Mouse (Mus musculus) ES-E14 (cell line): ENCODE results near the gene Sh2d4b. TPM values are rescaled to one million over a fixed set of nuclear protein-coding genes. Genes with fewer than 3 reads are reported as not detected.

Experiments used
- DNase-seq: peaks from one replicate; pipeline ENCODE4 v3.0.0-alpha.2; 2013; ENCODE audit warnings: low read depth, low spot score
- H3K27ac ChIP-seq: 2 replicates; pipeline ENCODE4 v1.5.1; 2012; ENCODE audit warnings: low read depth, mild to moderate bottlenecking, low read length, moderate library complexity, mixed read lengths; ENCODE audit not compliant: poor library complexity, insufficient read depth, severe bottlenecking
- H3K36me3 ChIP-seq: 2 replicates; pipeline ENCODE4 v1.6.1; 2012; ENCODE audit warnings: mild to moderate bottlenecking, low read length, moderate library complexity, mixed read lengths; ENCODE audit not compliant: control insufficient read depth, poor library complexity, insufficient read depth, severe bottlenecking
- H3K4me1 ChIP-seq, 2 experiments: fragments of 150-350 bp in 1 of 2; sonication (generic) in 1 of 2; 2 replicates each; pipeline ENCODE4 v1.6.1; 2012; ENCODE audit warnings: low read length in 2 of 2, mild to moderate bottlenecking in 1 of 2, mixed read lengths in 1 of 2; ENCODE audit not compliant: control insufficient read depth in 2 of 2, insufficient read depth in 2 of 2, poor library complexity in 1 of 2
- H3K4me3 ChIP-seq, 2 experiments: fragments of 150-350 bp in 1 of 2; sonication (generic) in 1 of 2; 2 replicates each; pipeline ENCODE4 v1.5.1; 2012; ENCODE audit warnings: low read length in 2 of 2, low read depth in 1 of 2, mild to moderate bottlenecking in 1 of 2, mixed read lengths in 1 of 2; ENCODE audit not compliant: insufficient read depth in 1 of 2, poor library complexity in 1 of 2, severe bottlenecking in 1 of 2
- H3K9ac ChIP-seq: 2 replicates; pipeline ENCODE4 v1.6.1; 2012; ENCODE audit warnings: low read depth, mild to moderate bottlenecking, low read length, mixed read lengths; ENCODE audit not compliant: poor library complexity, insufficient read depth, severe bottlenecking
- H3K9me3 ChIP-seq: fragments of 150-350 bp; sonication (generic); 2 replicates; pipeline ENCODE4 v1.6.1; 2012; ENCODE audit warnings: low read depth, mild to moderate bottlenecking, low read length; ENCODE audit not compliant: control insufficient read depth, insufficient read depth
- CHD2 ChIP-seq: IDR thresholded peaks from 2 replicates; pipeline ENCODE4 v1.6.1; 2014; ENCODE audit warnings: mild to moderate bottlenecking, low read depth, low read length, inconsistent platforms
- HCFC1 ChIP-seq: IDR thresholded peaks from 2 replicates; pipeline ENCODE4 v1.6.1; 2012; ENCODE audit warnings: low read length, inconsistent platforms, borderline replicate concordance; ENCODE audit not compliant: insufficient read depth
- MAFK ChIP-seq: IDR thresholded peaks from 2 replicates; pipeline ENCODE4 v1.6.1; 2014; ENCODE audit warnings: mild to moderate bottlenecking, low read depth, low read length, inconsistent platforms; ENCODE audit not compliant: insufficient read depth
- ZC3H11A ChIP-seq: IDR thresholded peaks from 2 replicates; pipeline ENCODE4 v1.6.1; 2012; ENCODE audit warnings: low read depth, mild to moderate bottlenecking, inconsistent platforms, low read length, borderline replicate concordance
- ZNF384 ChIP-seq: IDR thresholded peaks from 2 replicates; pipeline ENCODE4 v1.6.1; 2012; ENCODE audit warnings: low read depth, low read length, inconsistent platforms
- in situ Hi-C, 2 experiments: fragments of 600-800 bp; cut with MboI; formaldehyde crosslinking; loops; one replicate each; pipeline ENCODE4 v1.15.1; 2025; ENCODE audit warnings: low sequenced_read_pairs in 2 of 2, inconsistent platforms in 1 of 2; ENCODE audit not compliant: unreplicated experiment in 2 of 2
- total RNA-seq: library from RNA; depleted of rRNA; stranded (reverse); fragments of 300-350 nt; gene quantifications from 2 replicates; pipeline ENCODE4 v1.2.3, GENCODE M21; 2012

Sh2d4b gene
- total RNA-seq, 1 experiment = 2.5 TPM

DNA sequence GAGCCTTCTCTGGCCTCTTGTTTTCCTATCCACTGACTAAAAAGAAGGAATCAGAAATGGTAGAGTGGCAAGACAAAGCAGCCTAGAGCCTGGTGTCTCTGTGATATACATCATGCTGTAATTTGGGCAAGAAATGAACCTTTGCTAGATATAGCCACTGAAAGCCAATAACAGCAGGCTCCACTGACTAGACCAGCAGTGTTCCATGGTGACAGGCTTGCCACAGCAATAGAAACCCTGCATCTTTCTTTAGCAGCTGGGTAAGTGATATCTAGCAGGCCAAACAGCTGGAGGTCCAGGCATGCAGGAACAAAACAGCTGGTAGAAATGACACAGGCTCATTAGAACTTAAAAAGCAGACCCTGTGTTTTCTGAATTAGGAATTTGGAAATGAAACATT, 18.5 kb downstream of the Sh2d4b start:
- Histone ChIP-seq H3K4me1 (no peaks in the 10 kb centered on the region), H3K4me3 (no peak overlapping the region), H3K9ac (no peak overlapping the region), H3K27ac (no peak overlapping the region), H3K36me3 (no peaks in the 10 kb centered on the region), H3K9me3 (no peaks in the 10 kb centered on the region)
- DNase-seq = no peak
- in situ Hi-C loops = no loop called here
- no peak for TF ChIP-seq CHD2

- H3K27ac ChIP-seq = no peak overlapping the region
- no peak overlapping the region for H3K4me3 ChIP-seq
- no peaks in the 10 kb centered on the region for H3K4me1 ChIP-seq
- TF ChIP-seq ZNF384 (no peak), ZC3H11A (no peak), CHD2 (no peak), MAFK (no peak), HCFC1 (no peak)
- H3K9me3 ChIP-seq = no peaks in the 10 kb centered on the region
- H3K9ac ChIP-seq = no peak overlapping the region
- no peaks in the 10 kb centered on the region for H3K36me3 ChIP-seq
- DNase-seq = no peak
- in situ Hi-C loops = no loop called here
Measured at GRCm38 (mm10) chr14:40873961-40874360, 19.1 kb downstream of the Sh2d4b start.

DNA sequence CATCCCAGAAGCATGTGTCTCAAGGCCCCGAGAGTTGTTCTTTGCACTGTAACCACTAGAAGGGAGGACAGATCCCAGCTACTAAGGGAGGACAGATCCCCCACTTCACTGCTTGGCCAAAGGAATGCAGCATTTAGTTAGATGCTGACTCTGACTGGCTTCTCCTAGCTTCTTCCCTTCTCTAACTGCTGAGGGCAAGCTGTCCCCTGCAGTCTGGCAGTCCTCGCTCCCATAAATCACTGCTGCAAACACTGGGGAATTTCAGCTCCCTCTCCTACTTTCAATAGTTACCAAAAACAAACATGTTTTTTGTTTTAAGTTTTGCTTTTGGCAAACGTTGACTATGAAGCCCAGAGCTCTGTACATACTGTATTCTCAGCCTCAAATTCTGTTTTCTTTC, 22.5 kb downstream of the Sh2d4b start:
- DNase-seq = no peak
- H3K4me1 ChIP-seq = no peaks in the 10 kb centered on the region
- no peak overlapping the region for H3K9ac ChIP-seq
- no peaks in the 10 kb centered on the region for H3K36me3 ChIP-seq
- no peaks in the 10 kb centered on the region for H3K9me3 ChIP-seq
- H3K27ac ChIP-seq = no peak overlapping the region
- in situ Hi-C loops = no loop called here
- no peak overlapping the region for H3K4me3 ChIP-seq
- TF ChIP-seq MAFK = no peak
- no peak for TF ChIP-seq HCFC1
- TF ChIP-seq CHD2 = no peak
- TF ChIP-seq ZC3H11A = no peak
- TF ChIP-seq ZNF384 = no peak

DNA sequence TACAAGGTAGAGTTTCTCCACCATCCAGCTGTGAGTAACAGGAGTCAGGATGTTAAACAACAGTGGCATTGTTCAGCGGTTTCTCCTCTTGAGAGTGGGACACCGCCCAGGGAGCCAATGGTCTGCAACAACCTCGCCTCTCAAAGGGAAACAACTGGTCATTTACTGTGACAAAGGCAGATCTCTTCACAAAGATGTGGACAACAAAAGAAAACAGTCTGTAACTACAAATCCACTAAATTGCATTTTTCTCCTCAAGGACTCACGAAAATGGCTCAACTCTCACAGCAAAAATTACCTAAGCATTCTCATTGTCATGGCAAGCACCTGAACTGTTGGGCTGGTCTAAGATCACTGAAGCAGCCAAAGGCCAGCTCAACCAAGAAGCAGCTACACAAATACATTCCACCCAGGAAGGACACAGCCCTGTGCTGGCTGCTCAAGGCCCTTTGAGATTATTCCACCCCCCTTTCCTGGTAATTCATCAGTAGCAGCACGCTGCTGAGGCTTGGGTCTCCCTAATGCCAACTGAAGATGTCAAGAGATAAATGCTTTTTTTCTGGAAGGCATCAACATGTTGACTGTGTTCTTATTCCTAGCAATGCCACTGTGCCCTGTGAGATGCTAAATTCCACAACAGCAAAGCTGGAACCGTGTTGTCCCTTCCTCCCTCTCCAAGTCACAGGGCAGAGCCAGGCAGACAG, 28.1 kb downstream of the Sh2d4b start:
- peak; percentile 89 for DNase-seq
- Histone ChIP-seq H3K36me3 (no peaks in the 10 kb centered on the region), H3K9ac (no peak overlapping the region), H3K4me3 (no peak overlapping the region), H3K9me3 (no peaks in the 10 kb centered on the region), H3K27ac (0 out of 2 replicates have a peak overlapping the region, but pooled peaks have one; percentile 18), H3K4me1 (peaks cover 3 to 5% of the 10 kb centered on the region in 2 experiments; a peak in 2 of 4 replicates)
- in situ Hi-C loops = no loop called here
- TF ChIP-seq CHD2 (peak; percentile 38; the same call in 1 of the 2 replicates), ZC3H11A (no peak)

DNA sequence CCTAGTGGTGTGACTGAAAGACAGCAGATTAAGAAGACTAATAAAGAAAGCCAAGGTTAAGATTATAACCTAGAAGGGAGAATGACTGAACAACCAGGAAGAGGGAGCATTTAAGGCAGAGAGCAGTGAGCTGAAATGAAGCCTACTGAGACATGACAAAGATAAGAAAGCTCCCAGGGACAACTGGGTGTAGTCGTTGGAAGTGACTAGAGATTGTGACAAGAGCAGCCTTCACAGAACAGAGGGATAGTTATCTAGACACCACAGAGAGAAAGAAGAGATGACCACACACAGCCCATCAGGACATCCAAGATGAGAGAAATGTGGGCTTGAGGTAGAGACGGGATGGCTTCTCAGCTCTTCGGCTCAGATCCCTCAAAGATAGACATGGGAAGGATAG, 29.4 kb downstream of the Sh2d4b start:
- in situ Hi-C loops = no loop called here
- peaks cover 3 to 5% of the 10 kb centered on the region in 2 experiments; a peak in 2 of 4 replicates for H3K4me1 ChIP-seq
- TF ChIP-seq MAFK = no peak
- no peak for TF ChIP-seq ZNF384
- no peak for TF ChIP-seq HCFC1
- no peak for TF ChIP-seq ZC3H11A
- TF ChIP-seq CHD2 = no peak
- no peak overlapping the region for H3K27ac ChIP-seq
- no peaks in the 10 kb centered on the region for H3K36me3 ChIP-seq
- H3K9ac ChIP-seq = no peak overlapping the region
- no peaks in the 10 kb centered on the region for H3K9me3 ChIP-seq
- DNase-seq = no peak
- H3K4me3 ChIP-seq = no peak overlapping the region
